Mouse (Mus musculus): Measurements from ENCODE around the gene Krt32. TPM values are rescaled to one million over a fixed set of nuclear protein-coding genes. Genes with fewer than 3 reads are reported as not detected.

Krt32 gene
- total RNA-seq, 2 experiments from 2014 or later, result not detected

- no peak for ATAC-seq (replicated peaks; ENCODE audit: poor library complexity)
Measured at GRCm38 (mm10) chr11:100055686-100056655, 32.1 kb downstream of the Krt32 start.

DNA sequence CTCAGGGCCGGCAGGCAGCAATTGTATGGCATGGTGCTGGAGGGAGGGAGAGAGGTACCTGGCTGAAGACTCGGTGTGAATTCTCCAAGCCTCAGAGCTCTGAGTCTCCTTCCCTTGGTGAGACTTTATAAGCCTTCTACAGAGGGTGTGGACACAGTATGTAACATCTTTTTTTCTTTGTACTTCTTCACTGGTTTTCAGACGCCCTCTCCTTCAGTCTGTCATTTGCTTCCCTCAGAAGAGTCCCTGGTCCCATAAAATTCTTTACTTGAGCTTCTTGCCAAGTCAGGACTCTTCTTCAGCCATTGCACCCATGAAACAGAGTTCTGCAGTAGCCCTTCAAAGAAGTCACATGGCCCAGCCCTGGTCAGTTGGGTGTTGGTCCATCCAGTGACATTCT lies 37.6 kb downstream of the Krt32 start, which contains the start of gene Krt31:
Gene Krt31 (minus strand): TSS at position 101 of the 400 bp plus-strand sequence.
- no peak for ATAC-seq (replicated peaks; ENCODE audit: poor library complexity)

DNA sequence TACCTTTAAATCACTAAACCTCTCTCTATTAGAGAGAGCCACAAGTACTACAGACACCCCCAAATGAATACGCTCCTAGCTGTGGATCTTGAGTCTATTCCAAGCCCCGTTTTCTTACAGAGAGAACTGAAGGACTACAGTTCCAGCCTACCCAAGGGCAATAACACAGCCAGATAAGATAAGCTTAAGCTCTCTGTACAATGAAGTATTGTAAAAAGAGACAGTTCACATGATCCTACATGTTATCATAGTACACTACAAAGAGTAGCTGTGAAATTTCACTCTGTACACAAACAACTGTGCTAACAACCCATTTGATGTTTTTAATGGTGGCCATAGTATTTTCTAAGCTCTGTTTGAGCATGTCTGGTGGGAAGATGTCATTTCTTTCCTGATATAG lies 40.8 kb downstream of the Krt32 start:
- no peak for ATAC-seq (replicated peaks; ENCODE audit: poor library complexity)

DNA sequence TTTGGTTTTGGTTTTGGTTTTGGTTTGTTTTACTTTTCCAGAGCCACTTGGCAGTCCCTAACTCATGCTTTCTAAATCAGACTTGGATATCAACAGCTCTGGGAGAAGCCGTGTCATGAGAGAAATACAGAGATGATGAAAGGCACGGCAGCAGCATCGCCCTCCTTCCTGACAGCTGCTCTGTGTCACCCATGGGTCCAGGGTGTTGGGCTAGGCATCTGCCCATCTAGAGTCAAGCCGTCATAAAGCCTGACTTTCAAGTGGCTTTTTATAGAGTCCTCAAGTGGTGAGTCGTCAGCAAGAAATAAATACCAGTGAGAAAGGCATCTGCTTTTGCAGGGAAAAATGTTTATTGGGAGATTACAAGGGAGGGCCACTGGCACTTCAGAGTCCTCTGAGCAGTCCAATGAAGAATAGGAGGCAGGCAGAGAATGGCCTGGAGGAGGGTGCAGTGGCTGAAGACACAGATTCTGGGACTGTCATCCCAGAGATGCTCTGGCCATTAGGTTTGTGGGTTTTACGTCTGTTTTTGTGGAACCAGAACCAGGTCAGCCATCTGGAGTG lies 41.6 kb downstream of the Krt32 start:
- ATAC-seq (replicated peaks; ENCODE audit: poor library complexity), result no peak

GRCm38 (mm10) chr11:100041454-100041853 lies 46.6 kb downstream of the Krt32 start, which contains the start of gene Krt34:
Gene Krt34 (minus strand): TSS chr11:100041554.
- ATAC-seq (replicated peaks; ENCODE audit: poor library complexity), result no peak

Other genes with a start within 250 kb of the Krt32 start
- gene Krtap4-16, start 236.6 kb downstream of the Krt32 start, total RNA-seq (2015), result not detected in 2 replicates
- not detected in 2 replicates for gene Krtap4-16, start 236.6 kb downstream of the Krt32 start, total RNA-seq (2017)
- not detected in 2 replicates for gene Gm11568, start 230.3 kb downstream of the Krt32 start, total RNA-seq (2015)
- gene Gm11568, start 230.3 kb downstream of the Krt32 start, total RNA-seq (2017), result not detected in 2 replicates
- gene Gm11559, start 223.8 kb downstream of the Krt32 start, total RNA-seq (2015), result not detected in 2 replicates
- not detected in 2 replicates for gene Gm11559, start 223.8 kb downstream of the Krt32 start, total RNA-seq (2017)
- not detected in 2 replicates for gene Krtap9-1, start 214.8 kb downstream of the Krt32 start, total RNA-seq (2015)
- gene Krtap9-1, start 214.8 kb downstream of the Krt32 start, total RNA-seq (2017), result not detected in 2 replicates
- gene Gm11567, start 209.0 kb downstream of the Krt32 start, total RNA-seq (2015), result not detected in 2 replicates
- gene Gm11567, start 209.0 kb downstream of the Krt32 start, total RNA-seq (2017), result not detected in 2 replicates
- gene Krtap31-1, start 180.3 kb downstream of the Krt32 start, total RNA-seq (2015), result not detected in 2 replicates
- gene Krtap31-1, start 180.3 kb downstream of the Krt32 start, total RNA-seq (2017), result not detected in 2 replicates
- not detected in 2 replicates for gene Gm11565, start 173.5 kb downstream of the Krt32 start, total RNA-seq (2015)
- gene Gm11565, start 173.5 kb downstream of the Krt32 start, total RNA-seq (2017), result not detected in 2 replicates
- not detected in 2 replicates for gene Krtap31-2, start 151.9 kb downstream of the Krt32 start, total RNA-seq (2015)
- not detected in 2 replicates for gene Krtap31-2, start 151.9 kb downstream of the Krt32 start, total RNA-seq (2017)
- not detected in 2 replicates for gene Krtap9-5, start 139.8 kb downstream of the Krt32 start, total RNA-seq (2015)
- not detected in 2 replicates for gene Krtap9-5, start 139.8 kb downstream of the Krt32 start, total RNA-seq (2017)
- not detected in 2 replicates for gene Krtap29-1, start 109.2 kb downstream of the Krt32 start, total RNA-seq (2015)
- not detected in 2 replicates for gene Krtap29-1, start 109.2 kb downstream of the Krt32 start, total RNA-seq (2017)
- gene Krtap16-1, start 101.6 kb downstream of the Krt32 start, total RNA-seq (2015), result not detected in 2 replicates
- gene Krtap16-1, start 101.6 kb downstream of the Krt32 start, total RNA-seq (2017), result not detected in 2 replicates
- gene Krtap17-1, start 94.2 kb downstream of the Krt32 start, total RNA-seq (2015), result not detected in 2 replicates
- not detected in 2 replicates for gene Krtap17-1, start 94.2 kb downstream of the Krt32 start, total RNA-seq (2017)
- not detected in 2 replicates for gene Krt33a, start 72.0 kb downstream of the Krt32 start, total RNA-seq (2015)
- gene Krt33a, start 72.0 kb downstream of the Krt32 start, total RNA-seq (2017), result not detected in 2 replicates
- gene Krt33b, start 58.4 kb downstream of the Krt32 start, total RNA-seq (2015), result not detected in 2 replicates
- not detected in 2 replicates for gene Krt33b, start 58.4 kb downstream of the Krt32 start, total RNA-seq (2017)
- gene Krt34, start 46.7 kb downstream of the Krt32 start, total RNA-seq (2015), result not detected in 2 replicates
- not detected in 2 replicates for gene Krt34, start 46.7 kb downstream of the Krt32 start, total RNA-seq (2017)
- not detected in 2 replicates for gene Krt31, start 37.7 kb downstream of the Krt32 start, total RNA-seq (2015)
- not detected in 2 replicates for gene Krt31, start 37.7 kb downstream of the Krt32 start, total RNA-seq (2017)
- not detected in 2 replicates for gene Krt35, start 8.0 kb upstream of the Krt32 start, total RNA-seq (2015)
- gene Krt35, start 8.0 kb upstream of the Krt32 start, total RNA-seq (2017), result not detected in 2 replicates
- gene Krt36, start 17.4 kb upstream of the Krt32 start, total RNA-seq (2015), result not detected in 2 replicates
- gene Krt36, start 17.4 kb upstream of the Krt32 start, total RNA-seq (2017), result not detected in 2 replicates
- gene Krt13, start 33.3 kb upstream of the Krt32 start, total RNA-seq (2015), result not detected in 2 replicates
- gene Krt13, start 33.3 kb upstream of the Krt32 start, total RNA-seq (2017), result not detected in 2 replicates
- gene Krt15, start 47.7 kb upstream of the Krt32 start, total RNA-seq (2015), result not detected in 2 replicates
- gene Krt15, start 47.7 kb upstream of the Krt32 start, total RNA-seq (2017), result not detected in 2 replicates
- gene Krt19, start 60.4 kb upstream of the Krt32 start, total RNA-seq (2015), result not detected in 2 replicates
- not detected in 2 replicates for gene Krt19, start 60.4 kb upstream of the Krt32 start, total RNA-seq (2017)
- gene Krt9, start 105.0 kb upstream of the Krt32 start, total RNA-seq (2015), result not detected in 2 replicates
- gene Krt9, start 105.0 kb upstream of the Krt32 start, total RNA-seq (2017), result not detected in 2 replicates
- not detected in 2 replicates for gene Krt14, start 119.3 kb upstream of the Krt32 start, total RNA-seq (2015)
- not detected in 2 replicates for gene Krt14, start 119.3 kb upstream of the Krt32 start, total RNA-seq (2017)
- gene Krt16, start 160.7 kb upstream of the Krt32 start, total RNA-seq (2015), result not detected in 2 replicates
- not detected in 2 replicates for gene Krt16, start 160.7 kb upstream of the Krt32 start, total RNA-seq (2017)
- gene Krt17, start 172.8 kb upstream of the Krt32 start, total RNA-seq (2015), result not detected in 2 replicates
- gene Krt17, start 172.8 kb upstream of the Krt32 start, total RNA-seq (2017), result not detected in 2 replicates
- not detected in 2 replicates for gene Krt42, start 181.6 kb upstream of the Krt32 start, total RNA-seq (2015)
- gene Krt42, start 181.6 kb upstream of the Krt32 start, total RNA-seq (2017), result not detected in 2 replicates
- 1,262 and 1,322 TPM in 2 replicates for gene Eif1, start 231.7 kb upstream of the Krt32 start, total RNA-seq (2015)
- 95.6 and 142 TPM in 2 replicates for gene Eif1, start 231.7 kb upstream of the Krt32 start, total RNA-seq (2017)
- not detected in 2 replicates for gene Gast, start 246.2 kb upstream of the Krt32 start, total RNA-seq (2015)
- not detected in 2 replicates for gene Gast, start 246.2 kb upstream of the Krt32 start, total RNA-seq (2017)